Mouse (Mus musculus): Measurements from ENCODE around the gene Xylt1. TPM values are rescaled to one million over a fixed set of nuclear protein-coding genes. Genes with fewer than 3 reads are reported as not detected.

Gene Xylt1
- polyA plus RNA-seq, 1 experiment from 2014 or later = 2.5 TPM

DNA sequence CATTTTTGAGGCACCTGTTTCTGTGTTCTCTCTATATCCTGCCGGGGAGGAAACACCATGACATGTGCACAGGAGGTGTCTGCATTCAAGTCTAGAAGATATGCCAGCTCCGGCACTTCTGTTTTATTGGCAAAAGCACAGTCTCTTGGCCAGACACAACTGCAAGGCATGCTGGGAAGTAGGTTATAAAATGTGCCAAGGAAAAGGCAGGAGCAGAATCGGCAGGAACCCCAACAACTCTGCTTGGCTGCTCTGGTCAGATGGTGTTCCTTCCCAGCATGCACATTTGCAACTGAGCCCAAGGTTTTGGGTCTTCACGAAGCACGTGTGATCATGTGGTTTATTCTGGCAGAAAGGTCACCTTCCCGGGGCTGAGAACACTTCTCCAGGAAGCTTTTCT, 192.4 kb downstream of the Xylt1 start:
- no peak for ATAC-seq
- Histone ChIP-seq H3K9me3 (replicated peaks; ENCODE audit: control insufficient read depth, low read length, poor library complexity, severe bottlenecking) (no peaks in the 10 kb centered on the region), H3K4me1 (ENCODE audit: control insufficient read depth, insufficient read depth, low read length) (no peaks in the 10 kb centered on the region), H3K27me3 (ENCODE audit: control insufficient read depth, insufficient read depth, low read depth, low read length) (no peaks in the 10 kb centered on the region), H3K9ac (ENCODE audit: low read depth, low read length) (no peak overlapping the region), H3K36me3 (ENCODE audit: control insufficient read depth, insufficient read depth, low read length) (no peaks in the 10 kb centered on the region), H3K4me3 (ENCODE audit: low read depth, low read length) (no peak overlapping the region), H3K27ac (ENCODE audit: low read length) (no peak overlapping the region), H3K4me2 (ENCODE audit: low read length) (no peak overlapping the region)
- 78% methylated on average over 6 of the region's 6 CpGs for whole genome bisulfite sequencing

- 40% methylated on average over 4 of the region's 4 CpGs for WGBS
- H3K9ac ChIP-seq (ENCODE audit: low read depth, low read length) = no peak overlapping the region
- no peaks in the 10 kb centered on the region for H3K9me3 ChIP-seq (replicated peaks; ENCODE audit: control insufficient read depth, low read length, poor library complexity, severe bottlenecking)
- H3K4me1 ChIP-seq (ENCODE audit: control insufficient read depth, insufficient read depth, low read length) = no peaks in the 10 kb centered on the region
- no peak overlapping the region for H3K4me2 ChIP-seq (ENCODE audit: low read length)
- H3K27ac ChIP-seq (ENCODE audit: low read length) = no peak overlapping the region
- no peak overlapping the region for H3K4me3 ChIP-seq (ENCODE audit: low read depth, low read length)
- no peak for ATAC-seq
- H3K36me3 ChIP-seq (ENCODE audit: control insufficient read depth, insufficient read depth, low read length) = no peaks in the 10 kb centered on the region
- H3K27me3 ChIP-seq (ENCODE audit: control insufficient read depth, insufficient read depth, low read depth, low read length) = no peaks in the 10 kb centered on the region
Observed at GRCm38 (mm10) chr7:117575417-117575816, 194.6 kb downstream of the Xylt1 start.

DNA sequence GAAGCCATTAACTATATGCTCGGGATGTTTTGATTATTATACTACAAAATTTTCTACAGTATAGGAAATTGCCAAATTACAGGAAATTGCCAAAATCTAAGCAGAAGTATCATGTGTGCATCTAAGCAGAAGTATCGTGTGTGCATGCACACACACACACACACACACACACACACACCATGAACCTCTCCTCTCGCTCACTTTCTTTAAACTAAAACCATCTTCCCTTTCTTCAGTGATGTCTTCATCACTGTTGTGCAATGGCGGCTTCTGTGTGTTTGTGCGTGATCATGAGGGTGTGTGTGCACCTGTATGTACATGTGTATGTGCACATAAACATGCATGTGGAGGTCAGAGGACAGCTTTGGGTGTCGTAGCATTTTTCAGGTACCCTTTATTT, 196.3 kb downstream of the Xylt1 start:
- H3K36me3 ChIP-seq (ENCODE audit: control insufficient read depth, insufficient read depth, low read length) = no peaks in the 10 kb centered on the region
- WGBS = 95% methylated on average over 6 of the region's 6 CpGs
- H3K27ac ChIP-seq (ENCODE audit: low read length) = no peak overlapping the region
- no peak overlapping the region for H3K4me2 ChIP-seq (ENCODE audit: low read length)
- no peaks in the 10 kb centered on the region for H3K27me3 ChIP-seq (ENCODE audit: control insufficient read depth, insufficient read depth, low read depth, low read length)
- no peaks in the 10 kb centered on the region for H3K4me1 ChIP-seq (ENCODE audit: control insufficient read depth, insufficient read depth, low read length)
- H3K9ac ChIP-seq (ENCODE audit: low read depth, low read length) = no peak overlapping the region
- no peak overlapping the region for H3K4me3 ChIP-seq (ENCODE audit: low read depth, low read length)
- ATAC-seq = no peak
- no peaks in the 10 kb centered on the region for H3K9me3 ChIP-seq (replicated peaks; ENCODE audit: control insufficient read depth, low read length, poor library complexity, severe bottlenecking)

DNA sequence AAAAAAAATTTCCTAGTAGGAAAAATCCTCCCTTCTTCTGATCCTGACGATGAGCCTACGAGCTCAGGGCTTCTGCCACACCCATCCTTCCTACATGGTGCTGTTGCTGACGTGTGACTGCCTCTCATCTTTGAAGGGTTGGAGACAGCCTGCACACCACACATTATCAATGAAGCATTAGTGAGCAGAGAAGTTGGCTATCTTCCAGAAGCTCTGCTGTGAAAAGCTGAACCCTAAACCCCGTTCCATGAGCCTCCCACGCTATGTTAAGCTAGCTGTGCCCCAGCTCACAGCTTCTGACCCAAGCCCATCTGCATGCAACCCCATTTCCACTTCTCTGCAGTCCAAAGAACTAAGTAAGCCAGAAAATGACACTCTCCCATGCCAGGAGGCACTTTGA, 204.4 kb downstream of the Xylt1 start:
- Histone ChIP-seq H3K4me2 (ENCODE audit: low read length) (no peak overlapping the region), H3K9ac (ENCODE audit: low read depth, low read length) (no peak overlapping the region), H3K4me1 (ENCODE audit: control insufficient read depth, insufficient read depth, low read length) (no peaks in the 10 kb centered on the region; the same call in 1 of the 2 replicates), H3K36me3 (ENCODE audit: control insufficient read depth, insufficient read depth, low read length) (no peaks in the 10 kb centered on the region), H3K27ac (ENCODE audit: low read length) (no peak overlapping the region), H3K4me3 (ENCODE audit: low read depth, low read length) (no peak overlapping the region), H3K9me3 (replicated peaks; ENCODE audit: control insufficient read depth, low read length, poor library complexity, severe bottlenecking) (no peaks in the 10 kb centered on the region), H3K27me3 (ENCODE audit: control insufficient read depth, insufficient read depth, low read depth, low read length) (no peaks in the 10 kb centered on the region)
- 52% methylated on average over 5 of the region's 5 CpGs for WGBS
- no peak for ATAC-seq

DNA sequence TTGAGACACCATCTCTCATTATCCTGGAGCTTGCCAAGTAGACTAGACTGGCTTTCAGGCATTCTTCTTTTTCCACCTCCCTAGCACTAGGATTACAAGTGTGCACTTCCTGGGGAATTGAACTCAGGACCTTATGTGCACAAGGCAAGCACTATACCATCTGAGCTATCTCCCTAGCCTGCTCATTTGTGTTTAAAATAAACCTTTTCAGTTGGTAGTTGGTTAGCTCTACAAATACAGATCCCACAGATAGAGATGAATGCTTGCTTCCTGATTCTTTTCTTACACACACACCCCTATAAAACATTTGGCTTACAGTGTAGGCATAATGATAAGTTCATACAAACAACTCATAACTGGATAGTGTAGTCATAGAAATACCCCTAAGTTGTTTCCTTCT, 206.0 kb downstream of the Xylt1 start:
- Histone ChIP-seq H3K4me1 (ENCODE audit: control insufficient read depth, insufficient read depth, low read length) (no peaks in the 10 kb centered on the region; the same call in 1 of the 2 replicates), H3K27ac (ENCODE audit: low read length) (no peak overlapping the region), H3K36me3 (ENCODE audit: control insufficient read depth, insufficient read depth, low read length) (no peaks in the 10 kb centered on the region), H3K4me2 (ENCODE audit: low read length) (no peak overlapping the region), H3K9ac (ENCODE audit: low read depth, low read length) (no peak overlapping the region), H3K27me3 (ENCODE audit: control insufficient read depth, insufficient read depth, low read depth, low read length) (no peaks in the 10 kb centered on the region), H3K4me3 (ENCODE audit: low read depth, low read length) (no peak overlapping the region), H3K9me3 (replicated peaks; ENCODE audit: control insufficient read depth, low read length, poor library complexity, severe bottlenecking) (no peaks in the 10 kb centered on the region)
- ATAC-seq = no peak

- Histone ChIP-seq H3K27ac (ENCODE audit: low read length) (0 out of 2 replicates have a peak overlapping the region, but pooled peaks have one; percentile 14), H3K9ac (ENCODE audit: low read depth, low read length) (no peak overlapping the region), H3K9me3 (replicated peaks; ENCODE audit: control insufficient read depth, low read length, poor library complexity, severe bottlenecking) (no peaks in the 10 kb centered on the region), H3K27me3 (ENCODE audit: control insufficient read depth, insufficient read depth, low read depth, low read length) (no peaks in the 10 kb centered on the region), H3K4me2 (ENCODE audit: low read length) (no peak overlapping the region), H3K4me3 (ENCODE audit: low read depth, low read length) (no peak overlapping the region), H3K4me1 (ENCODE audit: control insufficient read depth, insufficient read depth, low read length) (no peaks in the 10 kb centered on the region; the same call in 1 of the 2 replicates), H3K36me3 (ENCODE audit: control insufficient read depth, insufficient read depth, low read length) (no peaks in the 10 kb centered on the region)
- peak; percentile 72; the same call in 1 of the 2 replicates for ATAC-seq
- WGBS = 39% methylated on average over 6 of the region's 6 CpGs
Observed at GRCm38 (mm10) chr7:117587234-117587929, 206.6 kb downstream of the Xylt1 start.

- H3K36me3 ChIP-seq (ENCODE audit: control insufficient read depth, insufficient read depth, low read length) = no peaks in the 10 kb centered on the region
- H3K27me3 ChIP-seq (ENCODE audit: control insufficient read depth, insufficient read depth, low read depth, low read length) = no peaks in the 10 kb centered on the region
- no peak for ATAC-seq
- 37% methylated on average over 1 of the region's 1 CpGs for WGBS
- 0 out of 2 replicates have a peak overlapping the region, but pooled peaks have one; percentile 7 for H3K27ac ChIP-seq (ENCODE audit: low read length)
- no peak overlapping the region for H3K9ac ChIP-seq (ENCODE audit: low read depth, low read length)
- no peaks in the 10 kb centered on the region for H3K9me3 ChIP-seq (replicated peaks; ENCODE audit: control insufficient read depth, low read length, poor library complexity, severe bottlenecking)
- no peaks in the 10 kb centered on the region; the same call in 1 of the 2 replicates for H3K4me1 ChIP-seq (ENCODE audit: control insufficient read depth, insufficient read depth, low read length)
- no peak overlapping the region for H3K4me3 ChIP-seq (ENCODE audit: low read depth, low read length)
- H3K4me2 ChIP-seq (ENCODE audit: low read length) = no peak overlapping the region
Observed at GRCm38 (mm10) chr7:117588426-117588825, 207.6 kb downstream of the Xylt1 start.

DNA sequence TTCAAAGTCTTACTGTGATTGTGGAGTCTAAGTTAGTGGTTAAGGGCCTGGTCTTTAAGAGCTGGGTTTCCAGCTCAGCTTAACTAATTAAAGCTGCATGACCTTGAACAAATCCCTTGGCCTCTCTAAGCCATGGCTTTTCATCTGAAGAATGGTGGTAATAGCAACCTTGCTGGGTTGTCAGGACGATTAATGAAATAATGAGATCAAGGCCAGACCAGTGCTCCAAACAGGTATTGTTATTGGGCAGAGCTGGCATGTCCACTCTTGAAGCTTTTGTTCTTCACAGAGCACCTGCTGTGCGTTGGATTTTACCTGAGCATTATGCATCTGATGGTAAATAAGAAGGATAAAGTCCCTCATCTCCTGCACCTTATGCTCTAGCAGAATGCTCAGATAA, 208.6 kb downstream of the Xylt1 start:
- Histone ChIP-seq H3K4me2 (ENCODE audit: low read length) (no peak overlapping the region), H3K4me1 (ENCODE audit: control insufficient read depth, insufficient read depth, low read length) (no peaks in the 10 kb centered on the region; the same call in 1 of the 2 replicates), H3K36me3 (ENCODE audit: control insufficient read depth, insufficient read depth, low read length) (no peaks in the 10 kb centered on the region; the same call in 1 of the 2 replicates), H3K9ac (ENCODE audit: low read depth, low read length) (no peak overlapping the region), H3K27me3 (ENCODE audit: control insufficient read depth, insufficient read depth, low read depth, low read length) (no peaks in the 10 kb centered on the region), H3K27ac (ENCODE audit: low read length) (no peak overlapping the region), H3K9me3 (replicated peaks; ENCODE audit: control insufficient read depth, low read length, poor library complexity, severe bottlenecking) (no peaks in the 10 kb centered on the region), H3K4me3 (ENCODE audit: low read depth, low read length) (no peak overlapping the region)
- 23% methylated on average over 2 of the region's 2 CpGs for WGBS
- ATAC-seq = no peak

GRCm38 (mm10) chr7:117589820-117590219, 209.0 kb downstream of the Xylt1 start:
- Histone ChIP-seq H3K9ac (ENCODE audit: low read depth, low read length) (no peak overlapping the region), H3K4me3 (ENCODE audit: low read depth, low read length) (no peak overlapping the region), H3K27me3 (ENCODE audit: control insufficient read depth, insufficient read depth, low read depth, low read length) (no peaks in the 10 kb centered on the region), H3K27ac (ENCODE audit: low read length) (no peak overlapping the region), H3K36me3 (ENCODE audit: control insufficient read depth, insufficient read depth, low read length) (no peaks in the 10 kb centered on the region; the same call in 1 of the 2 replicates), H3K4me1 (ENCODE audit: control insufficient read depth, insufficient read depth, low read length) (no peaks in the 10 kb centered on the region; the same call in 1 of the 2 replicates), H3K4me2 (ENCODE audit: low read length) (no peak overlapping the region), H3K9me3 (replicated peaks; ENCODE audit: control insufficient read depth, low read length, poor library complexity, severe bottlenecking) (no peaks in the 10 kb centered on the region)
- 36% methylated on average over 4 of the region's 4 CpGs for WGBS
- ATAC-seq = no peak
